13 mouse cellular contexts compared by ENCODE assay signal in genomic region chr9:34421956-34422355, GRCm38 (mm10).
"Had no signal": no experiment of that assay in that cellular context is flagged by ENCODE, and none has a peak within 500 bp of the region (broad histone marks: within the 10 kb centered on the region; RNA-seq: fewer than 3 reads in every experiment).

No protein-coding gene starts in this region.

- H3K27ac ChIP-seq: limb, embryonic 12.5 days; liver, embryonic 13.5 days; midbrain, embryonic 15.5 days; stomach, embryonic 15.5 days had no signal

- H3K4me3 ChIP-seq: left cerebral cortex, adult 2 months; limb, embryonic 12.5 days; liver, embryonic 13.5 days; midbrain, embryonic 15.5 days; stomach, embryonic 15.5 days had no signal

- ATAC-seq: liver, postnatal 0 days; lung, postnatal 0 days; midbrain, embryonic 15.5 days had no signal

- H3K4me2 ChIP-seq: limb, embryonic 12.5 days; liver, embryonic 13.5 days; midbrain, embryonic 15.5 days; stomach, embryonic 15.5 days had no signal

- H3K27me3 ChIP-seq: limb, embryonic 12.5 days; liver, embryonic 13.5 days; midbrain, embryonic 15.5 days; stomach, embryonic 15.5 days had no signal

- H3K9ac ChIP-seq: limb, embryonic 12.5 days; liver, embryonic 13.5 days; liver, postnatal 0 days; midbrain, embryonic 15.5 days; stomach, embryonic 15.5 days had no signal

- H3K9me3 ChIP-seq: limb, embryonic 12.5 days; liver, embryonic 13.5 days; midbrain, embryonic 15.5 days; stomach, embryonic 15.5 days had no signal

- H3K36me3 ChIP-seq: limb, embryonic 12.5 days; liver, embryonic 13.5 days; midbrain, embryonic 15.5 days; stomach, embryonic 15.5 days had no signal

- H3K4me1 ChIP-seq: liver, embryonic 13.5 days; midbrain, embryonic 15.5 days; stomach, embryonic 15.5 days had no signal

- DNase-seq: kidney, postnatal 25 days; liver; liver, embryonic 13.5 days; liver, postnatal 0 days; lung, postnatal 36 days; right cerebral cortex, postnatal 14 days; thymus, adult 2 months; thymus, postnatal 25 days had no signal
